Mouse (Mus musculus): Measurements from ENCODE around the gene Men1. TPM values are rescaled to one million over a fixed set of nuclear protein-coding genes. Genes with fewer than 3 reads are reported as not detected.

Gene Men1
- polyA plus RNA-seq (2014; fragmentation: Illumina TruSeq; extraction: RNeasy Lipid Tissue Mini Kit (QIAGEN cat#74804); ENCODE audit: low read depth, low replicate concordance), result 4.4 TPM

GRCm38 (mm10) chr19:6334673-6335457, at the start of gene Men1:
Men1 (plus strand) TSS chr19:6334979.

DNA sequence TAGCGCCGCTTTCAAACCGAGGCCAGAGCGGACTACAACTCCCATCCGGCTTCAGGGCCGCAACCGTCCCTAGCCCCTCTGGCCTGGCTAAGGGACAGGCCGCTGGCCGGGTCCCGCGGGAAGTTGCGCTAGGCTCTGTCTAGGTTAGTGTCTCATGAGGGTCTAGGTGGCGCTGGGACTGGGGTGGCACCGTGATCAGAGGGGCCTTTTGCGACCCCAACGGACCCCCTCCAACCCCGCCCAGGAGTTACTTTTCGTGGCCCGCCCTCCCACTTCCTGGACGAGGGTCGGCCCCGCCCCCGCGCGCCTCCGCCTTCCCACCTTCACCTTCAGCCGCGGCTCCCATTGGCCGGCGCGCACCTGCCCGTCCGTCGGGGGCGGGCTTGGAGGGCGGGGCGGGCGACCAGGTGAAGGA, 28.6 kb upstream of the Men1 start, which contains the start of gene Cdc42bpg:
Gene Cdc42bpg (plus strand): TSS at position 320 of the 415 bp plus-strand sequence.

GRCm38 (mm10) chr19:6340524-6341452, 6.0 kb downstream of the Men1 start, which contains the start of gene Map4k2:
Map4k2 (plus strand) TSS chr19:6341135.

DNA sequence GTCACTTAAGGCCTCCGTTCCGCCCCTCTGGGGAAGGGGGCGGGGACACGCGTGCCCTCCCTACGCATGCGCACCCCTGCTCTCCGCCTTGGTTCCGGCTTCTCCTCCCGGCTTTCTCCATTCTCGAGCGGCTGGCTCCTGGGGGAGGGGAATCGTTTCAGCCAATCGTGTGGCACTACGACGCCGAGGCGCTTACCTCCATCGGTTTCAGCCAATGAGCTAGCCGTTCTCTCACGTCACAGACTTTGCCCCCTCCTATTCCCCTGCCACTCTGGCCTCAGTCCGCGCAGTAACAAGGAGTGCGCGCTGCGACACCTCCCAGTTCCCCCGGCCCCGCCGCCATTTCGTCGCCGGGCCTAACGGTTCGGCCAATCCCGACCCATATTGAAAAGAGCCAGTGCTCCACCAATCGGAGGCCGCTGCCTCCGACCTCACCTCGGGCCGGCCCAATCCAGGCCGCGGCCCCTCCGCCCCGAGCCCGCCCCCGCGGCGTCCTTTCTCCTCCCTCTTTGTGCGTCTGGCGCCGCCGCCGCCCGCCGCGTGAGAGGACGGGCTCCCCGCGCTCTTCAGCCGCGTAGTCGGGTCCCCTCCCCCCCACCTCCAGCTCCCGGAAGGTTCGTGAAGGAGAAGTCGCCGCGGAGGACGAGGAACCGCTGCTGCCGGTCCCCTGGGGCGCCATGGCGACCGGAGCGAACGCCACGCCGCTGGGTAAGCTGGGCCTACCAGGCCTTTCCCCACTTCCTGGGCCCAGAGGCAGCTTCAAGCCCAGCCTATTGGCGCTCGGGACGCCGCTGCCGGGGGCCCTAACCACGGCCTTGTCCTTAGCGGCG, 28.8 kb downstream of the Men1 start, which contains the start of gene Sf1:
Gene Sf1 (plus strand): TSS at position 280 of the 830 bp plus-strand sequence.

GRCm38 (mm10) chr19:6384128-6384527, 49.3 kb downstream of the Men1 start, which contains the start of gene Pygm:
Pygm (plus strand) TSS chr19:6384399.

Other genes with a start within 250 kb of the Men1 start
- 3.0 TPM for gene Cdca5, start 250.0 kb upstream of the Men1 start, polyA plus RNA-seq (2014; fragmentation: Illumina TruSeq; extraction: RNeasy Lipid Tissue Mini Kit (QIAGEN cat#74804); ENCODE audit: low read depth, low replicate concordance)
- not detected for gene AC131692.1, start 240.6 kb upstream of the Men1 start, polyA plus RNA-seq (2014; fragmentation: Illumina TruSeq; extraction: RNeasy Lipid Tissue Mini Kit (QIAGEN cat#74804); ENCODE audit: low read depth, low replicate concordance)
- gene Naaladl1, start 229.2 kb upstream of the Men1 start, polyA plus RNA-seq (2014; fragmentation: Illumina TruSeq; extraction: RNeasy Lipid Tissue Mini Kit (QIAGEN cat#74804); ENCODE audit: low read depth, low replicate concordance), result 1.5 TPM
- 0.82 TPM for gene Sac3d1, start 216.3 kb upstream of the Men1 start, polyA plus RNA-seq (2014; fragmentation: Illumina TruSeq; extraction: RNeasy Lipid Tissue Mini Kit (QIAGEN cat#74804); ENCODE audit: low read depth, low replicate concordance)
- gene Snx15, start 206.7 kb upstream of the Men1 start, polyA plus RNA-seq (2014; fragmentation: Illumina TruSeq; extraction: RNeasy Lipid Tissue Mini Kit (QIAGEN cat#74804); ENCODE audit: low read depth, low replicate concordance), result 6.2 TPM
- 1.2 TPM for gene Batf2, start 194.0 kb upstream of the Men1 start, polyA plus RNA-seq (2014; fragmentation: Illumina TruSeq; extraction: RNeasy Lipid Tissue Mini Kit (QIAGEN cat#74804); ENCODE audit: low read depth, low replicate concordance)
- 3.0 TPM for gene Arl2, start 193.4 kb upstream of the Men1 start, polyA plus RNA-seq (2014; fragmentation: Illumina TruSeq; extraction: RNeasy Lipid Tissue Mini Kit (QIAGEN cat#74804); ENCODE audit: low read depth, low replicate concordance)
- not detected for gene Majin, start 150.6 kb upstream of the Men1 start, polyA plus RNA-seq (2014; fragmentation: Illumina TruSeq; extraction: RNeasy Lipid Tissue Mini Kit (QIAGEN cat#74804); ENCODE audit: low read depth, low replicate concordance)
- gene Gpha2, start 108.6 kb upstream of the Men1 start, polyA plus RNA-seq (2014; fragmentation: Illumina TruSeq; extraction: RNeasy Lipid Tissue Mini Kit (QIAGEN cat#74804); ENCODE audit: low read depth, low replicate concordance), result not detected
- 0.50 TPM for gene Ppp2r5b, start 99.1 kb upstream of the Men1 start, polyA plus RNA-seq (2014; fragmentation: Illumina TruSeq; extraction: RNeasy Lipid Tissue Mini Kit (QIAGEN cat#74804); ENCODE audit: low read depth, low replicate concordance)
- gene Atg2a, start 93.3 kb upstream of the Men1 start, polyA plus RNA-seq (2014; fragmentation: Illumina TruSeq; extraction: RNeasy Lipid Tissue Mini Kit (QIAGEN cat#74804); ENCODE audit: low read depth, low replicate concordance), result 0.32 TPM
- gene Ehd1, start 58.3 kb upstream of the Men1 start, polyA plus RNA-seq (2014; fragmentation: Illumina TruSeq; extraction: RNeasy Lipid Tissue Mini Kit (QIAGEN cat#74804); ENCODE audit: low read depth, low replicate concordance), result 8.5 TPM
- 7.5 TPM for gene Cdc42bpg, start 28.5 kb upstream of the Men1 start, polyA plus RNA-seq (2014; fragmentation: Illumina TruSeq; extraction: RNeasy Lipid Tissue Mini Kit (QIAGEN cat#74804); ENCODE audit: low read depth, low replicate concordance)
- 6.6 TPM for gene Map4k2, start 6.2 kb downstream of the Men1 start, polyA plus RNA-seq (2014; fragmentation: Illumina TruSeq; extraction: RNeasy Lipid Tissue Mini Kit (QIAGEN cat#74804); ENCODE audit: low read depth, low replicate concordance)
- 156 TPM for gene Sf1, start 28.7 kb downstream of the Men1 start, polyA plus RNA-seq (2014; fragmentation: Illumina TruSeq; extraction: RNeasy Lipid Tissue Mini Kit (QIAGEN cat#74804); ENCODE audit: low read depth, low replicate concordance)
- gene Pygm, start 49.4 kb downstream of the Men1 start, polyA plus RNA-seq (2014; fragmentation: Illumina TruSeq; extraction: RNeasy Lipid Tissue Mini Kit (QIAGEN cat#74804); ENCODE audit: low read depth, low replicate concordance), result 4.2 TPM
- gene Rasgrp2, start 64.4 kb downstream of the Men1 start, polyA plus RNA-seq (2014; fragmentation: Illumina TruSeq; extraction: RNeasy Lipid Tissue Mini Kit (QIAGEN cat#74804); ENCODE audit: low read depth, low replicate concordance), result 4.7 TPM
- gene Nrxn2, start 83.8 kb downstream of the Men1 start, polyA plus RNA-seq (2014; fragmentation: Illumina TruSeq; extraction: RNeasy Lipid Tissue Mini Kit (QIAGEN cat#74804); ENCODE audit: low read depth, low replicate concordance), result 0.16 TPM
- gene Slc22a12, start 208.1 kb downstream of the Men1 start, polyA plus RNA-seq (2014; fragmentation: Illumina TruSeq; extraction: RNeasy Lipid Tissue Mini Kit (QIAGEN cat#74804); ENCODE audit: low read depth, low replicate concordance), result not detected